Mouse (Mus musculus) lung, postnatal 0 days (tissue): Measurements from ENCODE around the gene Ntn1.

Experiments used
- CTCF ChIP-seq: IDR thresholded peaks from 2 replicates; pipeline ENCODE4 v1.5.1; 2016; ENCODE audit warnings: antibody characterized with exemption, mild to moderate bottlenecking
- EP300 ChIP-seq: IDR thresholded peaks from 2 replicates; pipeline ENCODE4 v1.6.1; 2016; ENCODE audit warnings: antibody characterized with exemption, mild to moderate bottlenecking, control low read depth

- TF ChIP-seq EP300 (no peak), CTCF (no peak)
Observed at GRCm38 (mm10) chr11:68200500-68200899, 200.1 kb downstream of the Ntn1 start.
